Mouse (Mus musculus): Measurements from ENCODE around the gene Ctf2. TPM values are rescaled to one million over a fixed set of nuclear protein-coding genes. Genes with fewer than 3 reads are reported as not detected.

The Ctf2 gene
- polyA plus RNA-seq, 1 experiment from 2014 or later: 0.13 TPM

- Histone ChIP-seq H3K36me3 (ENCODE audit: control insufficient read depth, insufficient read depth, low read length) (0 out of 2 replicates have a peak, but pooled peaks cover 12% of the 10 kb centered on the region), H3K9ac (ENCODE audit: low read length) (no peak overlapping the region), H3K27me3 (ENCODE audit: control insufficient read depth, insufficient read depth, low read length) (no peaks in the 10 kb centered on the region), H3K4me1 (replicated peaks; ENCODE audit: control insufficient read depth, insufficient read depth) (peaks cover 4% of the 10 kb centered on the region; the same call in 1 of the 2 replicates), H3K4me3 (ENCODE audit: low read depth, low read length) (no peak overlapping the region), H3K27ac (replicated peaks) (no peak overlapping the region), H3K9me3 (ENCODE audit: control insufficient read depth, low read length) (no peaks in the 10 kb centered on the region), H3K4me2 (replicated peaks; ENCODE audit: low read depth) (no peak overlapping the region)
- DNase-seq (ENCODE audit: low spot score) (no peak), ATAC-seq (ENCODE audit: low FRiP score, low TSS enrichment) (no peak)
- WGBS: 70% methylated on average over 2 of the region's 2 CpGs
- TF ChIP-seq CTCF (IDR thresholded peaks at IDR 0.05; ENCODE audit: low read depth) (no peak), EP300 (optimal IDR thresholded peaks at IDR 0.05) (no peak)
Measured at GRCm38 (mm10) chr7:127765756-127766155, 33.8 kb upstream of the Ctf2 start.

- TF ChIP-seq EP300 (optimal IDR thresholded peaks at IDR 0.05) (no peak), CTCF (IDR thresholded peaks at IDR 0.05; ENCODE audit: low read depth) (no peak)
- H3K4me2 ChIP-seq (replicated peaks; ENCODE audit: low read depth): no peak overlapping the region
- 0 out of 2 replicates have a peak, but pooled peaks cover 12% of the 10 kb centered on the region for H3K36me3 ChIP-seq (ENCODE audit: control insufficient read depth, insufficient read depth, low read length)
- H3K27me3 ChIP-seq (ENCODE audit: control insufficient read depth, insufficient read depth, low read length): no peaks in the 10 kb centered on the region
- ATAC-seq (ENCODE audit: low FRiP score, low TSS enrichment): no peak
- no peaks in the 10 kb centered on the region for H3K9me3 ChIP-seq (ENCODE audit: control insufficient read depth, low read length)
- H3K4me1 ChIP-seq (replicated peaks; ENCODE audit: control insufficient read depth, insufficient read depth): no peaks in the 10 kb centered on the region
- no peak overlapping the region for H3K27ac ChIP-seq (replicated peaks)
- H3K4me3 ChIP-seq (ENCODE audit: low read depth, low read length): no peak overlapping the region
- 88% methylated on average over 4 of the region's 4 CpGs for WGBS
- DNase-seq (ENCODE audit: low spot score): no peak
- H3K9ac ChIP-seq (ENCODE audit: low read length): no peak overlapping the region
Measured at GRCm38 (mm10) chr7:127763642-127764041, 31.7 kb upstream of the Ctf2 start.

- TF ChIP-seq CTCF (IDR thresholded peaks at IDR 0.05; ENCODE audit: low read depth): peak; percentile 97
- no peak for TF ChIP-seq EP300 (optimal IDR thresholded peaks at IDR 0.05)
- ATAC-seq (ENCODE audit: low FRiP score, low TSS enrichment) (peak; percentile 70), DNase-seq (ENCODE audit: low spot score) (peak; percentile 81)
- Histone ChIP-seq H3K9ac (ENCODE audit: low read length) (no peak overlapping the region), H3K36me3 (ENCODE audit: control insufficient read depth, insufficient read depth, low read length) (0 out of 2 replicates have a peak, but pooled peaks cover 11% of the 10 kb centered on the region), H3K27ac (replicated peaks) (no peak overlapping the region), H3K27me3 (ENCODE audit: control insufficient read depth, insufficient read depth, low read length) (no peaks in the 10 kb centered on the region), H3K4me1 (replicated peaks; ENCODE audit: control insufficient read depth, insufficient read depth) (no peaks in the 10 kb centered on the region), H3K4me3 (ENCODE audit: low read depth, low read length) (no peak overlapping the region), H3K4me2 (replicated peaks; ENCODE audit: low read depth) (no peak overlapping the region), H3K9me3 (ENCODE audit: control insufficient read depth, low read length) (no peaks in the 10 kb centered on the region)
- WGBS: 17% methylated on average over 7 of the region's 7 CpGs
Measured at GRCm38 (mm10) chr7:127761026-127761425, 29.1 kb upstream of the Ctf2 start.

GRCm38 (mm10) chr7:127760478-127760877 is 28.5 kb upstream of the Ctf2 start:
- Histone ChIP-seq H3K4me2 (replicated peaks; ENCODE audit: low read depth) (no peak overlapping the region), H3K9ac (ENCODE audit: low read length) (no peak overlapping the region), H3K9me3 (ENCODE audit: control insufficient read depth, low read length) (no peaks in the 10 kb centered on the region), H3K27me3 (ENCODE audit: control insufficient read depth, insufficient read depth, low read length) (no peaks in the 10 kb centered on the region), H3K4me3 (ENCODE audit: low read depth, low read length) (no peak overlapping the region), H3K27ac (replicated peaks) (no peak overlapping the region), H3K36me3 (ENCODE audit: control insufficient read depth, insufficient read depth, low read length) (0 out of 2 replicates have a peak, but pooled peaks cover 11% of the 10 kb centered on the region), H3K4me1 (replicated peaks; ENCODE audit: control insufficient read depth, insufficient read depth) (no peaks in the 10 kb centered on the region)
- no peak for DNase-seq (ENCODE audit: low spot score)
- TF ChIP-seq CTCF (IDR thresholded peaks at IDR 0.05; ENCODE audit: low read depth) (no peak), EP300 (optimal IDR thresholded peaks at IDR 0.05) (no peak)
- WGBS: 59% methylated on average over 3 of the region's 3 CpGs
- ATAC-seq (ENCODE audit: low FRiP score, low TSS enrichment): peak; percentile 3; the same call in 1 of the 2 replicates

GRCm38 (mm10) chr7:127759716-127760115 is 27.8 kb upstream of the Ctf2 start:
- no peak overlapping the region for H3K9ac ChIP-seq (ENCODE audit: low read length)
- peaks cover 11% of the 10 kb centered on the region for H3K36me3 ChIP-seq (ENCODE audit: control insufficient read depth, insufficient read depth, low read length)
- no peaks in the 10 kb centered on the region for H3K27me3 ChIP-seq (ENCODE audit: control insufficient read depth, insufficient read depth, low read length)
- no peaks in the 10 kb centered on the region for H3K4me1 ChIP-seq (replicated peaks; ENCODE audit: control insufficient read depth, insufficient read depth)
- no peak for DNase-seq (ENCODE audit: low spot score)
- no peak overlapping the region for H3K4me2 ChIP-seq (replicated peaks; ENCODE audit: low read depth)
- ATAC-seq (ENCODE audit: low FRiP score, low TSS enrichment): no peak
- no peak overlapping the region; the same call in 1 of the 2 replicates for H3K27ac ChIP-seq (replicated peaks)
- no peak overlapping the region for H3K4me3 ChIP-seq (ENCODE audit: low read depth, low read length)
- 53% methylated on average over 6 of the region's 6 CpGs for WGBS
- TF ChIP-seq EP300 (optimal IDR thresholded peaks at IDR 0.05): no peak
- no peak for TF ChIP-seq CTCF (IDR thresholded peaks at IDR 0.05; ENCODE audit: low read depth)
- H3K9me3 ChIP-seq (ENCODE audit: control insufficient read depth, low read length): no peaks in the 10 kb centered on the region

GRCm38 (mm10) chr7:127753741-127754140 is 21.8 kb upstream of the Ctf2 start:
- Histone ChIP-seq H3K4me1 (replicated peaks; ENCODE audit: control insufficient read depth, insufficient read depth) (no peaks in the 10 kb centered on the region), H3K36me3 (ENCODE audit: control insufficient read depth, insufficient read depth, low read length) (peaks cover 26% of the 10 kb centered on the region), H3K9me3 (ENCODE audit: control insufficient read depth, low read length) (no peaks in the 10 kb centered on the region), H3K4me3 (ENCODE audit: low read depth, low read length) (no peak overlapping the region), H3K27me3 (ENCODE audit: control insufficient read depth, insufficient read depth, low read length) (no peaks in the 10 kb centered on the region), H3K9ac (ENCODE audit: low read length) (no peak overlapping the region), H3K4me2 (replicated peaks; ENCODE audit: low read depth) (no peak overlapping the region), H3K27ac (replicated peaks) (no peak overlapping the region)
- DNase-seq (ENCODE audit: low spot score): no peak
- WGBS: 77% methylated on average over 7 of the region's 7 CpGs
- ATAC-seq (ENCODE audit: low FRiP score, low TSS enrichment): no peak
- TF ChIP-seq EP300 (optimal IDR thresholded peaks at IDR 0.05) (no peak), CTCF (IDR thresholded peaks at IDR 0.05; ENCODE audit: low read depth) (no peak)
